Mouse (Mus musculus): ENCODE measurements around the gene Sebox. TPM values are rescaled to one million over a fixed set of nuclear protein-coding genes. Genes with fewer than 3 reads are reported as not detected.

The Sebox gene
- polyA plus RNA-seq, 1 experiment from 2014 or later: not detected

DNA sequence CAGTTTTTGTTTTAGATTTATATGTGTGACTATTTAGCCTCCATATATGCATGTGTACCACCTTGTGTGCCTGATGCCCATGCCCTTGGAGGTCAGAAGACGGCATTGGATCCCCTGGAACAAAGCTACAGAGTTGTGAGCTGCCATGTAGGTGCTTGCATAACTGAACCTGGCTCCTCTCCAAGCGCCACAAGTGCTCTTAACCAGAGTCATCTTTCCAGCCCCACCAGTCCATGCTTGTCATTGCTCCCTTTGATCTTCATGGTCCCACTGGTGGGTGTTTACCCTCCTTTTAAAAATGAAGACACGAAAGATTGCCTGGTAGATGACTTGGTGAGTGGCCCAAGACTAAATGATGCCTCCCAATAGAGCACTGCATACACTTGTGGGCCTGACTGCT, 37.1 kb downstream of the Sebox start:
- H3K27ac ChIP-seq: no peak overlapping the region
- H3K4me2 ChIP-seq: no peak overlapping the region
- H3K9ac ChIP-seq: no peak overlapping the region
- H3K9me3 ChIP-seq: no peaks in the 10 kb centered on the region
- no peak for ATAC-seq (ENCODE audit: insufficient number of reproducible peaks, insufficient read depth, low FRiP score, low TSS enrichment, low read depth)
- no peak overlapping the region for H3K4me3 ChIP-seq
- peaks cover 16% of the 10 kb centered on the region for H3K4me1 ChIP-seq
- H3K27me3 ChIP-seq: no peaks in the 10 kb centered on the region
- WGBS: 80% methylated on average over 3 of the region's 3 CpGs
- H3K36me3 ChIP-seq: peaks cover 59% of the 10 kb centered on the region

DNA sequence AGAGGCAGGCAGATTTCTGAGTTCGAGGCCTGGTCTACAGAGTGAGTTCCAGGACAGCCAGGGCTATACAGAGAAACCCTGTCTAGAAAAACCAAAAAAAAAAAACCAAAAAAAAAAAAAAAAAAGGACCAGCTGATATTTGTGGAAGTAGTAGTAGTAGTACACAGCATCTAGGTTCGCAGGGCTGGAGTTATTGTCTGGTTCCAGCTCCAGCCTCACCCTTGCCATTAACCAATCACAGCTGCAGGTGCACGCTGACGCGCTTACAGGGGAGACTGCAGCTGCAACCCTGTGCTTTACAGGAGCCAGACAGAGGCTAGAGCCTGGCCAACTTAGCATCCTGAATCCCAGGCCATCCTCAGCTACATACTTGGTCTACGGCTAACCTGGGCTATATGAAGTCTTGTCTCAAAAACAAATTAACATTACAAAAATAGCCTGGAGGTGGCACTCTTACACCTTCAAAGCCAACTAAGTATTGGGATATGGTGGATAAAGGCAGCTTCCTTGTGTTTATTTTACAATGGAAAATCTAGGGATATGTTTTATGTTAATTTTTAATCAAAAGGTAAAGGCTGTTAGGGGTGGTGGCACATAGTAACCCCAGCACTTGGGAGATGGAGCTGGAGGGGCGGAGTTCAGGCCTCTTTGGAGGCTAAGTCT, 41.3 kb downstream of the Sebox start:
- H3K4me2 ChIP-seq: no peak overlapping the region
- no peaks in the 10 kb centered on the region for H3K27me3 ChIP-seq
- no peak overlapping the region for H3K9ac ChIP-seq
- no peaks in the 10 kb centered on the region for H3K9me3 ChIP-seq
- ATAC-seq (ENCODE audit: insufficient number of reproducible peaks, insufficient read depth, low FRiP score, low TSS enrichment, low read depth): no peak
- H3K27ac ChIP-seq: no peak overlapping the region
- no peak overlapping the region for H3K4me3 ChIP-seq
- peaks cover 49% of the 10 kb centered on the region for H3K36me3 ChIP-seq
- WGBS: 95% methylated on average over 7 of the region's 7 CpGs
- peaks cover 13% of the 10 kb centered on the region for H3K4me1 ChIP-seq

DNA sequence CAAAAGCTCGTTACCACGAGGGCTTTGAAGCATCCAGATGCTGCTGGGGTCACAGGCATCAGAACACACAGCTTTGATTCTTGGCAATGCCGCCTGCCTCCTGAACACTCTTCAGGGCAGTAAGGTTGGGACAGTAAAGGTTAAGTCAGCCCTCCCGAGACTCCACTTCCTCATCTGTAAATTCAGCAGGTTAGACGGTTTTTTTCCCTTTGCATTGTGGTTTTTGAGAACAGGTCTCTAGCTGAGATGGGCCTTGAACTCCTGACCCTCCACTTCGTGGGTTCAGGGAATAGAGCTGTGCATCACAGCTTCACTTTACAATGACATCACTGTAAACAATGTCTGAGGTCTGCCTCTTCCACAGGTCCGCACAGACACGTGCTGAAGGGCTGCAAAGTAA, 41.9 kb downstream of the Sebox start:
- Histone ChIP-seq H3K4me2 (no peak overlapping the region), H3K27me3 (no peaks in the 10 kb centered on the region), H3K4me1 (peaks cover 16% of the 10 kb centered on the region), H3K36me3 (peaks cover 45% of the 10 kb centered on the region), H3K9ac (peak overlapping the region; percentile 27; the same call in 1 of the 2 replicates), H3K9me3 (no peaks in the 10 kb centered on the region), H3K4me3 (no peak overlapping the region), H3K27ac (no peak overlapping the region)
- no peak for ATAC-seq (ENCODE audit: insufficient number of reproducible peaks, insufficient read depth, low FRiP score, low TSS enrichment, low read depth)
- WGBS: 76% methylated on average over 8 of the region's 8 CpGs

DNA sequence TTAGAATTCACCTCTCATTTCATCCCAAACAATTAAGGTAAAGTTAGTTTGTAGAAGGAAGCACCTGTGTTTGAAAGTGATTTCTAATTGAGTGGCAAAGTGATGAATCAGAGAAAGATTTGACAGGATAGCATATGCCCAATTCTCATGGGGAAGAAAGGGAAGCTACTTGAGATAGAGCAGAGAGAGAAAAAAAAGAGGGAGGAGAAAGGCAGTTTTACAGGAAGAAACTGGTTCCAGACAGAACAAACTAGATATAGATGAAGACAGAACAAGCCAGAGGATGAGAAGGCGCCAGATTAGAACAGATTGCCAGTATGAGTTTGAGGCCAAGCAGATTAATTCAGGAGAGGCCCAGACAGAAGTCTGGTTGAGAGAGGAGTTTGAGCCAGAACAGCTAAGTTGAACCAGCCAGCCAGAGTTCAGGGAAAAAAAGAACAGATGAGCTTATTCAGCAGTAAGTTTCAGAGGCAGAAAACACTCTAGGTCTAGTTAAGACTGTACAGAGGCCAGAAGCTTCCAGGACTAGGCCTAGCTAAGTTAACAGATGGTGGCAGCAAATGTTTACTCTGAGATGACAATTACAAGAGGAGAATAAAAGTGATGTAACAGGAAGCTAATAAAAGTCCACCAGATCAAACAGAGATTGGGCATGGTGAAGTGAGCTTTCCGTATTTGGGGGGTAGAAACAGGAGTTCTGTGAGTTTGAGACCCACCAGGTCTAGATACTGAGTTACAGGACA, 44.6 kb downstream of the Sebox start:
- Histone ChIP-seq H3K9ac (no peak overlapping the region), H3K4me2 (no peak overlapping the region), H3K4me3 (no peak overlapping the region), H3K36me3 (peaks cover 25% of the 10 kb centered on the region), H3K27ac (no peak overlapping the region), H3K9me3 (peaks cover 3% of the 10 kb centered on the region; the same call in 1 of the 2 replicates), H3K4me1 (peaks cover 20% of the 10 kb centered on the region), H3K27me3 (no peaks in the 10 kb centered on the region)
- whole genome bisulfite sequencing: 92% methylated on average over 2 of the region's 2 CpGs
- no peak for ATAC-seq (ENCODE audit: insufficient number of reproducible peaks, insufficient read depth, low FRiP score, low TSS enrichment, low read depth)

DNA sequence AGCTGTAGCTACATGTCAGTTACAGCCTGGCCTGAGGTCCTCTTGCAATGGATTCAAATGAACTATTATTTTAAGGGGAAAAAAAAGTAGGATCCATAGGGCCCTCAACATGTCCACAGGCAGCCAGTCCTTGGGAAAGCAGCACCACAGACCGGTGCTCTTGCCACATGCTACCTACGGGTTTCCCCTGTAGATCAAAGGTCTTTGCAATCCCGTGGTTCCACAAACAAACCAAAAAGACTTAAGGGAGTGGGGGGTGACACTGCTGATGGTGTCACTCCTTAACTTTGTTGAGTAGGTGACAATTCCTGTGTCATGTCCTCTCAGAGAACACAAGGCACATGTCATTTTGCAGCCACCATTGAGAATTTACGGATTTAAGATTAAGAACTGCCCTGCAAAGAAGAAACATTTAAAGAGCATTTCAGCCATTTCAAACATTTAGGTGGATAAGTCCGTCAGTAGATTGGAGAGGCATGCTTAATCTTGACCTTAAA, 46.3 kb downstream of the Sebox start:
- H3K9me3 ChIP-seq: peaks cover 3% of the 10 kb centered on the region; the same call in 1 of the 2 replicates
- H3K9ac ChIP-seq: peak overlapping the region; percentile 81
- peaks cover 20% of the 10 kb centered on the region for H3K4me1 ChIP-seq
- H3K4me2 ChIP-seq: peak overlapping the region; percentile 74
- peaks cover 11% of the 10 kb centered on the region for H3K36me3 ChIP-seq
- ATAC-seq (ENCODE audit: insufficient number of reproducible peaks, insufficient read depth, low FRiP score, low TSS enrichment, low read depth): no peak
- no peak overlapping the region for H3K27ac ChIP-seq
- H3K27me3 ChIP-seq: no peaks in the 10 kb centered on the region
- H3K4me3 ChIP-seq: peak overlapping the region; percentile 71
- 11% methylated on average over 5 of the region's 5 CpGs for WGBS

DNA sequence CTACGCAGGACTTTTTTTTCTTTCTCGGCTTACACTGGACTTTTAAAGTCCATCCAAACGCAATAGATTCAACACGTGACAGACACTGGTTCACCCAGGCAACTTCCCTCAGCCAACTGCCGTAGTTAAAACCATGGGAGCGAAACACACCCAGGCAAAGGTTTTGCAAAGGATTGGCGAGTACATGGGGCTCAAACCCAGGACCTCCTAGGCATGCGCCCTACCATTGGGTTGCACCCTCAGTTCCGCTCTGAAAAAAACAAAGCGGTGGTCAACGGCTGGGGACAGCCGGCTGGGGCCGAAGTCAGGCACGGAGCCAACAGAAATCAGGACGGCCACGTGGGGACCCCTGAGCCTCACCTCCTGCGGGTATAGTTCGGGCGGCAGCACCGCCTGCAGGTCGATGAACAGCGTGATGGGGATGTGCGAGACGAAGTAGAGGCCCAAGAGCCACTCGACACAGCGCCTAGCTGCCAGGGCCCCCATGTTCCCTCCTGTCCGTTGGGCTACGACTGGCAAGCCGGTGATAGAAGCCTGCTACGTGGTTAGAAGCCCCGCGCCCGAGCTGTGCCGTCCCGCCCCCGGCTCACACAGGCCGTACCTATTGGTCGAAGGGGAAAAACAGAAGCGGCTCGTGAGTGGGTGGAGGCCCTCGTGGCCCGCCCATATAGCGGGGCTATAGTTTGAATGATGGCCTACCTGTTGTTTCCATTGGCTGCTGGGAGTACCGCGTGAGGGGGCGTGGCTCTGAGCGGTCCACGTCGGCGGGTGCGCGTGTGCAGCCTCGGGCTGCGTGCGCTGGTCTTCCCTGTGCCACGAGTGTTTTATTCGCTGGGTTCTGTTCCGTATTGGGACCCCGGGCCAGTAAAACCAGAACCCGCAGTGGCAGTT, 47.2 kb downstream of the Sebox start, which contains the start of gene Tmem97:
Gene Tmem97 (minus strand): TSS at position 610 of the 891 bp plus-strand sequence.
- under 1% methylated on average over 60 of the region's 60 CpGs for WGBS
- peak within 1 kb of the TSS; percentile 71 for H3K4me3 ChIP-seq
- peak; percentile 99 for ATAC-seq (ENCODE audit: insufficient number of reproducible peaks, insufficient read depth, low FRiP score, low TSS enrichment, low read depth)
- H3K27me3 ChIP-seq: no peaks in the 10 kb centered on the region
- peaks cover 3% of the 10 kb centered on the region for H3K36me3 ChIP-seq
- H3K9ac ChIP-seq: peak within 1 kb of the TSS; percentile 81
- H3K4me1 ChIP-seq: peaks cover 20% of the 10 kb centered on the region
- peaks cover 3% of the 10 kb centered on the region; the same call in 1 of the 2 replicates for H3K9me3 ChIP-seq
- peak within 1 kb of the TSS; percentile 84 for H3K27ac ChIP-seq
- H3K4me2 ChIP-seq: peak within 1 kb of the TSS; percentile 74

DNA sequence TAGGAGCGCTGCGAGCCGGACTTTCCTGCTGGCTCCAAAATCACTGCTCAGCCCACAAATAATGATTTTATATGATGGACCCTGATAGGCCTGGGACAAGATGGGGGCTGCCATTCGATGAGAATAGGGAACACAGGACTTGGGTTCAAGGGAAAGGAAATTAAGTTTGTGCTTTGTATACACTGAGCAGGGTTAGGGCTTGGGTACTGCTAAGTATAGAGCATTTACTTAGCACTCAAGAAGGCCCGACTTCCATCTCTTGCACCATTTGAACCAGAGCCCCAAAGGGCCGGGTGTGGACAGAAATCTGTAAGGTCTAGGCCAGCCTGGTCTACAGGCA, 47.8 kb downstream of the Sebox start:
- peak; percentile 44; the same call in 1 of the 2 replicates for ATAC-seq (ENCODE audit: insufficient number of reproducible peaks, insufficient read depth, low FRiP score, low TSS enrichment, low read depth)
- peak overlapping the region; percentile 71 for H3K4me3 ChIP-seq
- peak overlapping the region; percentile 81 for H3K9ac ChIP-seq
- peaks cover 20% of the 10 kb centered on the region for H3K4me1 ChIP-seq
- no peaks in the 10 kb centered on the region for H3K27me3 ChIP-seq
- no peaks in the 10 kb centered on the region for H3K36me3 ChIP-seq
- WGBS: 30% methylated on average over 6 of the region's 6 CpGs
- peaks cover 3% of the 10 kb centered on the region; the same call in 1 of the 2 replicates for H3K9me3 ChIP-seq
- H3K27ac ChIP-seq: peak overlapping the region; percentile 84
- H3K4me2 ChIP-seq: peak overlapping the region; percentile 74

Other genes with a start within 250 kb of the Sebox start
- gene 2610507B11Rik, start 241.7 kb upstream of the Sebox start, polyA plus RNA-seq (2015; fragmentation: Nextera tagmentation; extraction: Ambion mirVana): 73.7 and 79.6 TPM in 2 replicates
- gene BC030499, start 212.6 kb upstream of the Sebox start, polyA plus RNA-seq (2015; fragmentation: Nextera tagmentation; extraction: Ambion mirVana): 0.28 TPM in 1 of 2 replicates, not detected in the other
- gene Spag5, start 201.9 kb upstream of the Sebox start, polyA plus RNA-seq (2015; fragmentation: Nextera tagmentation; extraction: Ambion mirVana): 36.4 and 44.3 TPM in 2 replicates
- gene Aldoc, start 180.5 kb upstream of the Sebox start, polyA plus RNA-seq (2015; fragmentation: Nextera tagmentation; extraction: Ambion mirVana): 16.6 and 21.1 TPM in 2 replicates
- 75.7 and 79.5 TPM in 2 replicates for gene Pigs, start 175.0 kb upstream of the Sebox start, polyA plus RNA-seq (2015; fragmentation: Nextera tagmentation; extraction: Ambion mirVana)
- gene Unc119, start 160.0 kb upstream of the Sebox start, polyA plus RNA-seq (2015; fragmentation: Nextera tagmentation; extraction: Ambion mirVana): 66.7 and 71.4 TPM in 2 replicates
- gene Foxn1, start 116.9 kb upstream of the Sebox start, polyA plus RNA-seq (2015; fragmentation: Nextera tagmentation; extraction: Ambion mirVana): 0.73 and 1.1 TPM in 2 replicates
- gene Slc13a2, start 81.2 kb upstream of the Sebox start, polyA plus RNA-seq (2015; fragmentation: Nextera tagmentation; extraction: Ambion mirVana): 0.62 TPM in 1 of 2 replicates, not detected in the other
- 13.5 and 16.2 TPM in 2 replicates for gene Slc46a1, start 37.8 kb upstream of the Sebox start, polyA plus RNA-seq (2015; fragmentation: Nextera tagmentation; extraction: Ambion mirVana)
- gene Sarm1, start 5.7 kb upstream of the Sebox start, polyA plus RNA-seq (2015; fragmentation: Nextera tagmentation; extraction: Ambion mirVana): 2.6 and 3.2 TPM in 2 replicates
- gene Vtn, start 4.4 kb upstream of the Sebox start, polyA plus RNA-seq (2015; fragmentation: Nextera tagmentation; extraction: Ambion mirVana): 2.2 and 8.7 TPM in 2 replicates
- gene Tmem199, start 8.7 kb downstream of the Sebox start, polyA plus RNA-seq (2015; fragmentation: Nextera tagmentation; extraction: Ambion mirVana): 46.6 and 50.9 TPM in 2 replicates
- 168 and 182 TPM in 2 replicates for gene Poldip2, start 8.7 kb downstream of the Sebox start, polyA plus RNA-seq (2015; fragmentation: Nextera tagmentation; extraction: Ambion mirVana)
- 73.0 and 78.1 TPM in 2 replicates for gene Tnfaip1, start 32.9 kb downstream of the Sebox start, polyA plus RNA-seq (2015; fragmentation: Nextera tagmentation; extraction: Ambion mirVana)
- gene Ift20, start 32.9 kb downstream of the Sebox start, polyA plus RNA-seq (2015; fragmentation: Nextera tagmentation; extraction: Ambion mirVana): 176 and 183 TPM in 2 replicates
- 61.0 and 66.7 TPM in 2 replicates for gene Tmem97, start 47.3 kb downstream of the Sebox start, polyA plus RNA-seq (2015; fragmentation: Nextera tagmentation; extraction: Ambion mirVana)
- gene Nlk, start 193.9 kb downstream of the Sebox start, polyA plus RNA-seq (2015; fragmentation: Nextera tagmentation; extraction: Ambion mirVana): 13.5 and 14.4 TPM in 2 replicates
- 46.4 and 48.1 TPM in 2 replicates for gene Ccnq, start 248.3 kb downstream of the Sebox start, polyA plus RNA-seq (2015; fragmentation: Nextera tagmentation; extraction: Ambion mirVana)

All from embryonic facial prominence, embryonic 13.5 days (tissue).